Mouse (Mus musculus) neural tube, embryonic 13.5 days (tissue): ENCODE results near the gene Fank1. TPM values are rescaled to one million over a fixed set of nuclear protein-coding genes. Genes with fewer than 3 reads are reported as not detected.

Experiments
- ATAC-seq: fragments of 200-750 bp; cut with Nextera tagmentation; 2 replicates; pipeline ENCODE4 v1.8.0; 2017; ENCODE audit warnings: low read depth, mild to moderate bottlenecking, moderate TSS enrichment, moderate library complexity
- H3K27ac ChIP-seq: fragments of 300-500 bp; sonication (generic); replicated peaks from 2 replicates; pipeline ENCODE4 v1.5.1; 2015; ENCODE audit warnings: moderate library complexity, mild to moderate bottlenecking, inconsistent platforms
- H3K27me3 ChIP-seq: fragments of 300-500 bp; sonication (generic); 2 replicates; pipeline ENCODE4 v1.6.1; 2015; ENCODE audit warnings: mild to moderate bottlenecking, inconsistent platforms
- H3K36me3 ChIP-seq: fragments of 300-500 bp; sonication (generic); 2 replicates; pipeline ENCODE4 v1.6.1; 2015; ENCODE audit warnings: mild to moderate bottlenecking, inconsistent platforms
- H3K4me1 ChIP-seq: fragments of 300-500 bp; sonication (generic); replicated peaks from 2 replicates; pipeline ENCODE4 v1.6.1; 2015; ENCODE audit warnings: inconsistent platforms
- H3K4me2 ChIP-seq: fragments of 300-500 bp; sonication (generic); 2 replicates; pipeline ENCODE4 v1.6.1; 2015; ENCODE audit warnings: inconsistent platforms, mild to moderate bottlenecking, moderate library complexity
- H3K4me3 ChIP-seq: fragments of 300-500 bp; sonication (generic); 2 replicates; pipeline ENCODE4 v1.5.1; 2015; ENCODE audit warnings: mild to moderate bottlenecking, inconsistent platforms
- H3K9ac ChIP-seq: fragments of 300-500 bp; sonication (generic); 2 replicates; pipeline ENCODE4 v1.6.1; 2015; ENCODE audit warnings: moderate library complexity, mild to moderate bottlenecking, inconsistent platforms
- H3K9me3 ChIP-seq: fragments of 300-500 bp; sonication (generic); 2 replicates; pipeline ENCODE4 v1.6.1; 2016; ENCODE audit warnings: inconsistent platforms
- WGBS: fragments of 180-500 bp; shearing (Covaris S2); methylation state at CpG from one replicate; pipeline ENCODE4 v1.1.7; 2015; 5-methylcytosine and 5-hydroxymethylcytosine counted together
- polyA plus RNA-seq: library from polyadenylated mRNA; unstranded; fragments of >200 nt; fragmentation: Nextera tagmentation; extraction: Ambion mirVana; gene quantifications from 2 replicates; pipeline ENCODE4 v1.2.1, GENCODE M21; 2015

Gene Fank1
- polyA plus RNA-seq = 2.4 and 2.9 TPM in 2 replicates

GRCm38 (mm10) chr7:133776626-133776996 lies at the start of gene Fank1:
Fank1 (plus strand) TSS chr7:133776861.
- under 1% methylated on average over 41 of the region's 45 CpGs for WGBS
- H3K4me2 ChIP-seq = peak within 1 kb of the TSS; percentile 89
- H3K9ac ChIP-seq = peak within 1 kb of the TSS; percentile 82
- no peaks in the 10 kb centered on the region for H3K36me3 ChIP-seq
- peak; percentile 93 for ATAC-seq
- peaks cover 24% of the 10 kb centered on the region for H3K4me1 ChIP-seq
- no peaks in the 10 kb centered on the region for H3K27me3 ChIP-seq
- peak within 1 kb of the TSS; percentile 71 for H3K4me3 ChIP-seq
- H3K27ac ChIP-seq = 0 out of 2 replicates have a peak within 1 kb of the TSS, but pooled peaks have one; percentile 5
- H3K9me3 ChIP-seq = no peaks in the 10 kb centered on the region

GRCm38 (mm10) chr7:133727027-133727426 lies 49.6 kb upstream of the Fank1 start:
- no peak for ATAC-seq
- Histone ChIP-seq H3K9ac (no peak overlapping the region), H3K27ac (no peak overlapping the region), H3K4me1 (no peaks in the 10 kb centered on the region; the same call in 1 of the 2 replicates), H3K27me3 (no peaks in the 10 kb centered on the region), H3K36me3 (peaks cover 29% of the 10 kb centered on the region), H3K4me3 (no peak overlapping the region), H3K9me3 (no peaks in the 10 kb centered on the region), H3K4me2 (no peak overlapping the region)
- WGBS = 83% methylated on average over 6 of the region's 6 CpGs

- no peaks in the 10 kb centered on the region for H3K9me3 ChIP-seq
Measured at GRCm38 (mm10) chr7:133729351-133729750, 47.3 kb upstream of the Fank1 start.

GRCm38 (mm10) chr7:133730324-133731191 lies 46.1 kb upstream of the Fank1 start:
- Histone ChIP-seq H3K36me3 (peaks cover 19% of the 10 kb centered on the region), H3K9ac (no peak overlapping the region), H3K4me3 (no peak overlapping the region), H3K27ac (no peak overlapping the region), H3K9me3 (no peaks in the 10 kb centered on the region), H3K27me3 (no peaks in the 10 kb centered on the region), H3K4me1 (no peaks in the 10 kb centered on the region), H3K4me2 (no peak overlapping the region)
- ATAC-seq = no peak
- WGBS = 88% methylated on average over 11 of the region's 11 CpGs

More at GRCm38 (mm10) chr7:133729351-133729750, 47.3 kb upstream of the Fank1 start:
- Histone ChIP-seq H3K27ac (no peak overlapping the region), H3K4me3 (no peak overlapping the region), H3K4me1 (no peaks in the 10 kb centered on the region; the same call in 1 of the 2 replicates), H3K36me3 (peaks cover 25% of the 10 kb centered on the region), H3K4me2 (no peak overlapping the region), H3K9ac (no peak overlapping the region), H3K27me3 (no peaks in the 10 kb centered on the region)
- 77% methylated on average over 5 of the region's 5 CpGs for WGBS
- ATAC-seq = no peak

- no peaks in the 10 kb centered on the region for H3K4me1 ChIP-seq
- 84% methylated on average over 4 of the region's 4 CpGs for WGBS
- ATAC-seq = no peak
Measured at GRCm38 (mm10) chr7:133731971-133732645, 44.6 kb upstream of the Fank1 start.

GRCm38 (mm10) chr7:133740558-133740957 lies 36.1 kb upstream of the Fank1 start:
- H3K36me3 ChIP-seq = peaks cover 30% of the 10 kb centered on the region

More at GRCm38 (mm10) chr7:133731971-133732645, 44.6 kb upstream of the Fank1 start:
- Histone ChIP-seq H3K27me3 (no peaks in the 10 kb centered on the region), H3K4me2 (no peak overlapping the region), H3K9ac (no peak overlapping the region), H3K9me3 (no peaks in the 10 kb centered on the region), H3K4me3 (no peak overlapping the region), H3K36me3 (peaks cover 22% of the 10 kb centered on the region), H3K27ac (no peak overlapping the region)

GRCm38 (mm10) chr7:133742530-133743325 lies 33.9 kb upstream of the Fank1 start:
- Histone ChIP-seq H3K9me3 (no peaks in the 10 kb centered on the region), H3K4me2 (no peak overlapping the region), H3K4me1 (no peaks in the 10 kb centered on the region), H3K4me3 (no peak overlapping the region), H3K27ac (no peak overlapping the region), H3K36me3 (peaks cover 35% of the 10 kb centered on the region), H3K27me3 (no peaks in the 10 kb centered on the region), H3K9ac (no peak overlapping the region)
- WGBS = 90% methylated on average over 12 of the region's 12 CpGs
- ATAC-seq = no peak

More at GRCm38 (mm10) chr7:133740558-133740957, 36.1 kb upstream of the Fank1 start:
- Histone ChIP-seq H3K4me2 (no peak overlapping the region), H3K4me1 (no peaks in the 10 kb centered on the region), H3K4me3 (no peak overlapping the region), H3K27ac (no peak overlapping the region), H3K9me3 (no peaks in the 10 kb centered on the region), H3K9ac (no peak overlapping the region), H3K27me3 (no peaks in the 10 kb centered on the region)
- no peak for ATAC-seq
- WGBS = 92% methylated on average over 7 of the region's 7 CpGs

GRCm38 (mm10) chr7:133743611-133744010 lies 33.0 kb upstream of the Fank1 start:
- Histone ChIP-seq H3K36me3 (peaks cover 44% of the 10 kb centered on the region), H3K9ac (no peak overlapping the region), H3K27ac (0 out of 2 replicates have a peak overlapping the region, but pooled peaks have one; percentile 11), H3K4me1 (no peaks in the 10 kb centered on the region), H3K27me3 (no peaks in the 10 kb centered on the region), H3K9me3 (no peaks in the 10 kb centered on the region), H3K4me3 (no peak overlapping the region), H3K4me2 (no peak overlapping the region)
- no peak for ATAC-seq
- WGBS = 76% methylated on average over 4 of the region's 4 CpGs

DNA sequence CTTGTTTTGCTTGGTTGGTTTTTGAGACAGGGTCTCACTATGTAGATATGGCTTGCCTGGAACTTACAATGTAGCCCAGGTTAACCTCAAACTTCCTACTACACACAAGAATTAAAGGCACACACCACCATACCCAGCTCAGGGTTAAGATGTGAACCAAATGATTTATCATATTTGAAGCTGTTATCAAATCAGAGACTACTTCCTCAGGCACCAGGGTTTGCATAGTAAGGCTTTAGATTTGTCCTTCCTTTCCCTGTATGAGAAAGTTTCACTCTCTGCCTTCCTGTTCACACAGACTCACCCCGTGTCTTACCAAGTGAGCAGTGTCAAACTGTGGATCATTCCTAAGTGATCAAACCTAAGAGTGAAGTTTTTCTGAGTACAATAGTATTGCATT lies 32.5 kb upstream of the Fank1 start:
- H3K27me3 ChIP-seq = no peaks in the 10 kb centered on the region
- ATAC-seq = no peak
- no peak overlapping the region for H3K9ac ChIP-seq
- 88% methylated on average over 1 of the region's 1 CpGs for WGBS
- H3K27ac ChIP-seq = 0 out of 2 replicates have a peak overlapping the region, but pooled peaks have one; percentile 11
- no peak overlapping the region for H3K4me3 ChIP-seq
- peaks cover 43% of the 10 kb centered on the region for H3K36me3 ChIP-seq
- no peaks in the 10 kb centered on the region for H3K4me1 ChIP-seq
- H3K9me3 ChIP-seq = no peaks in the 10 kb centered on the region
- no peak overlapping the region for H3K4me2 ChIP-seq

- ATAC-seq = no peak
- no peak overlapping the region for H3K9ac ChIP-seq
- no peak overlapping the region for H3K4me2 ChIP-seq
- H3K27ac ChIP-seq = no peak overlapping the region
- no peaks in the 10 kb centered on the region for H3K4me1 ChIP-seq
- H3K9me3 ChIP-seq = no peaks in the 10 kb centered on the region
- H3K36me3 ChIP-seq = peaks cover 43% of the 10 kb centered on the region
- WGBS = 74% methylated on average over 4 of the region's 4 CpGs
- H3K4me3 ChIP-seq = no peak overlapping the region
- H3K27me3 ChIP-seq = no peaks in the 10 kb centered on the region
Measured at GRCm38 (mm10) chr7:133744701-133745100, 32.0 kb upstream of the Fank1 start.

- WGBS = 91% methylated on average over 8 of the region's 8 CpGs
- Histone ChIP-seq H3K4me1 (peaks cover 3% of the 10 kb centered on the region; the same call in 1 of the 2 replicates), H3K9ac (no peak overlapping the region), H3K4me3 (no peak overlapping the region), H3K27me3 (no peaks in the 10 kb centered on the region), H3K27ac (no peak overlapping the region), H3K9me3 (no peaks in the 10 kb centered on the region), H3K36me3 (peaks cover 22% of the 10 kb centered on the region), H3K4me2 (no peak overlapping the region)
- ATAC-seq = no peak
Measured at GRCm38 (mm10) chr7:133747372-133747771, 29.3 kb upstream of the Fank1 start.
